Mouse (Mus musculus): Measurements from ENCODE around the gene Plaa. TPM values are rescaled to one million over a fixed set of nuclear protein-coding genes. Genes with fewer than 3 reads are reported as not detected.

Plaa gene
- total and polyA plus RNA-seq, 2 experiments from 2014 or later: 74.3 to 111 TPM

DNA sequence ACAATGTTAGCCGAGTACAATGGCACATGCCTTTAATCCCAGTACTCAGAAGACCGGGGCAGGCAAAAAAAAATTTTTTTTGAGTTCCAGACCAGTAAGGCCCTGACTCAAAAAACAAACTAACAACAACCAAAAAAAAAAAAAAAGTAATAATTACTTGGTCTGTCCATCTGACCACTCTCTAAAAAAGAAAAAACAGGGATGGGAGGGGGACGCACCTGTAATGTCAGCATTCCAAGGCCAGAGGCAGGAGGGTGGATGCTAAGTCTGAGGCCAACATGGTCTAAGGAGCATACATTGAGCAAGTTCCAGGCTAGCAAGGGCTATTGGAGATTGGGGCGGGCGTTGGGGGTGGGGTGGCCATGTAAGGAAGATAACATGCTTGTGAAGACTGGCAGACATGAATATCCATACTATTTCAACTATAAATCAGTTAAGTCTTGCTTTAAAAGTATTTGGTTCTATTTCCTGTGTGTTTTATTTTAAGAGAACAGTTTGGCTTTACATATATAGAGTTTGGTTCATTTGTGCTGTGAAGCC lies 48.0 kb downstream of the Plaa start:
- 91% methylated on average over 5 of the region's 5 CpGs for WGBS

DNA sequence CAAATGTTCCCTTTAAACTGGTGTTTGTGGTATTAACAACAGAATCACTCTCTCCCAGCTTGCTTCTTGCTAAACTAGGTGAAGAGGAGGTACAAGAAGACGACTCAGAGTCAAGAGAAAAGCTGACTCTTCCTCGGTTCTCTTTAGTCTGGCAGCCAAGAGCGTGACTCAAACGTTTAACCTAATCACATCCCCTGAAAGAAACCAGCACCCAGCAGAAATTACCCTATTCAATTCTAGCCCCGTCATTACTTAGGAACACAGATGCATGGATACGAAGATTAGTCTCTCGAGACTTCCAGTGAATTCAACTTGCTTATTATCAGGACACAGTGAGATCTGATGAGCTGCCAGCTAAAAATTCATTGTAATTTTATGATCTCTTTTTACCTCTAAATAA lies 58.7 kb downstream of the Plaa start:
- Histone ChIP-seq H3K4me2 (ENCODE audit: low read depth) (no peak overlapping the region), H3K9ac (no peak overlapping the region), H3K4me1 (ENCODE audit: insufficient read depth) (no peaks in the 10 kb centered on the region), H3K9me3 (ENCODE audit: low read length) (no peaks in the 10 kb centered on the region), H3K4me3 (ENCODE audit: low read depth, low read length) (no peak overlapping the region), H3K27me3 (ENCODE audit: insufficient read depth, low read length) (no peaks in the 10 kb centered on the region), H3K36me3 (ENCODE audit: insufficient read depth) (peaks cover 6% of the 10 kb centered on the region; the same call in 1 of the 2 replicates), H3K27ac (ENCODE audit: low read depth, low read length) (no peak overlapping the region)
- DNase-seq: no peak
- TF ChIP-seq CTCF (IDR thresholded peaks at IDR 0.05; ENCODE audit: low read depth): no peak
- 64% methylated on average over 7 of the region's 7 CpGs for WGBS
- no peak for ATAC-seq

More for the DNA sequence above, 48.0 kb downstream of the Plaa start:
- H3K9me3 ChIP-seq (ENCODE audit: low read length): no peaks in the 10 kb centered on the region
- DNase-seq: no peak
- no peak for TF ChIP-seq CTCF (IDR thresholded peaks at IDR 0.05; ENCODE audit: low read depth)
- no peaks in the 10 kb centered on the region for H3K27me3 ChIP-seq (ENCODE audit: insufficient read depth, low read length)
- peaks cover 9% of the 10 kb centered on the region; the same call in 1 of the 2 replicates for H3K4me1 ChIP-seq (ENCODE audit: insufficient read depth)
- no peak overlapping the region for H3K9ac ChIP-seq
- no peak overlapping the region for H3K27ac ChIP-seq (ENCODE audit: low read depth, low read length)
- no peaks in the 10 kb centered on the region for H3K36me3 ChIP-seq (ENCODE audit: insufficient read depth)
- ATAC-seq: no peak
- no peak overlapping the region for H3K4me3 ChIP-seq (ENCODE audit: low read depth, low read length)
- H3K4me2 ChIP-seq (ENCODE audit: low read depth): no peak overlapping the region

DNA sequence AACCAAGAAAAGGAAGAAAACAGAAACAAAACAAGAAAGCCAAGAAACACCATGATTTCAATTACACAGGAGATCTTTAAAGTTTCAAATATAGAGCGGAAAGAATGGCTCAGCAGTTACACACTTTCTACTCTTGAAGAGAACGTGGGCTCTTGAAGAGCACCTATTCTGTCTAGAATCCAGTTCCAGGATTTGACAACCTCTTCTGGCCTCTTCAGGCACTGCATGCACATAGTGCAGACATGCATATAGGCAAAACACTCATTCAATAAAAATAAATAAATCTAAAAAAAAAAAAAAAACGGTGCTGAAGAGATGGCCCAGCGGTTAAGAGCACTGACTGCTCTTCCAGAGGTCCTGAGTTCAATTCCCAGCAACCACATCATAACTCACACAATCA lies 60.0 kb downstream of the Plaa start:
- TF ChIP-seq CTCF (IDR thresholded peaks at IDR 0.05; ENCODE audit: low read depth): no peak
- Histone ChIP-seq H3K4me2 (ENCODE audit: low read depth) (no peak overlapping the region), H3K9ac (no peak overlapping the region), H3K4me3 (ENCODE audit: low read depth, low read length) (no peak overlapping the region), H3K36me3 (ENCODE audit: insufficient read depth) (peaks cover 10% of the 10 kb centered on the region; the same call in 1 of the 2 replicates), H3K9me3 (ENCODE audit: low read length) (no peaks in the 10 kb centered on the region), H3K27me3 (ENCODE audit: insufficient read depth, low read length) (no peaks in the 10 kb centered on the region), H3K27ac (ENCODE audit: low read depth, low read length) (no peak overlapping the region), H3K4me1 (ENCODE audit: insufficient read depth) (no peaks in the 10 kb centered on the region)
- no peak for ATAC-seq
- DNase-seq: no peak
- WGBS: 93% methylated on average over 4 of the region's 4 CpGs

DNA sequence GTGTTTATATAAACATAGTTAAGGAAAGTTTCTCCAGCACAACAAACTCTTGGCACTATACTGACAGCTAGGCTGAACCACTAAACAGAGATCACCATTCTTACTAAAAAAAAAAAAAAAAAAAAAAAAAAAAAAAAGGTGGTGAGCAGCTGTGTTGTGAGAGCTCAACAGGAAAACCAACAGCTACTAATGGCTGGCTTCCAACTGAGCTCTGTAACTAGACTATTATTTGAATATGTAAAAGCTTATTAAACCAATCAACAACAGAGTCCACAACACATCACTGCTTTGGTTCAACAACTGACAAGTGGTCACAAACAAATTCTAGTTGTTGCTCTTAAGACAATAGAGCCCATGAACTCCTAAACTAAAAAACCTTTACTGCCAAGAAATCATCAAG lies 69.8 kb downstream of the Plaa start:
- H3K9me3 ChIP-seq (ENCODE audit: low read length): no peaks in the 10 kb centered on the region
- no peak for TF ChIP-seq CTCF (IDR thresholded peaks at IDR 0.05; ENCODE audit: low read depth)
- no peak overlapping the region for H3K27ac ChIP-seq (ENCODE audit: low read depth, low read length)
- H3K9ac ChIP-seq: no peak overlapping the region
- DNase-seq (peak; percentile 25), ATAC-seq (no peak)
- H3K4me1 ChIP-seq (ENCODE audit: insufficient read depth): no peaks in the 10 kb centered on the region
- no peak overlapping the region for H3K4me2 ChIP-seq (ENCODE audit: low read depth)
- no peaks in the 10 kb centered on the region for H3K36me3 ChIP-seq (ENCODE audit: insufficient read depth)
- no peaks in the 10 kb centered on the region for H3K27me3 ChIP-seq (ENCODE audit: insufficient read depth, low read length)
- no peak overlapping the region for H3K4me3 ChIP-seq (ENCODE audit: low read depth, low read length)

DNA sequence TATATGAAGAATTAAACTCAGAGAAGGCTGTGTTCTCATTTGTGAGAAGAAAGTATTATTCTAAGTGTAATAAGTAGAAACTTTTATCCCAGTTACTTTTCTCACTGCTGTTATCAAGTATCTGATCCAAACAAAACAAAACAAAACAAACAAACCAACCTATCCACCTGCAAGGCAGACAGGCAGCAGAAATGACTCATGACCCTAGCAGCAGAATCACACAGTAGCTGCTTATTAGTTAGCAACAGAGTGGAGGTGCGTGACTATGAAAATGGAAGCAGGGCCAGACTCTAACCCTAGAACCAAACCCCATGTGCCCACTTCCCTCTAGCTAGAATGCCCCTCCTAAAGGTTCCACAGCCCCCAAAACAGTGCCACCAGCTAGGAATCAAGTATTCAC lies 73.6 kb downstream of the Plaa start:
- no peaks in the 10 kb centered on the region for H3K27me3 ChIP-seq (ENCODE audit: insufficient read depth, low read length)
- no peaks in the 10 kb centered on the region for H3K9me3 ChIP-seq (ENCODE audit: low read length)
- no peak for TF ChIP-seq CTCF (IDR thresholded peaks at IDR 0.05; ENCODE audit: low read depth)
- 97% methylated on average over 1 of the region's 1 CpGs for WGBS
- H3K4me1 ChIP-seq (ENCODE audit: insufficient read depth): no peaks in the 10 kb centered on the region
- H3K27ac ChIP-seq (ENCODE audit: low read depth, low read length): no peak overlapping the region
- no peak overlapping the region for H3K9ac ChIP-seq
- no peak overlapping the region for H3K4me2 ChIP-seq (ENCODE audit: low read depth)
- no peak for ATAC-seq
- no peak for DNase-seq
- no peak overlapping the region for H3K4me3 ChIP-seq (ENCODE audit: low read depth, low read length)
- H3K36me3 ChIP-seq (ENCODE audit: insufficient read depth): no peaks in the 10 kb centered on the region

DNA sequence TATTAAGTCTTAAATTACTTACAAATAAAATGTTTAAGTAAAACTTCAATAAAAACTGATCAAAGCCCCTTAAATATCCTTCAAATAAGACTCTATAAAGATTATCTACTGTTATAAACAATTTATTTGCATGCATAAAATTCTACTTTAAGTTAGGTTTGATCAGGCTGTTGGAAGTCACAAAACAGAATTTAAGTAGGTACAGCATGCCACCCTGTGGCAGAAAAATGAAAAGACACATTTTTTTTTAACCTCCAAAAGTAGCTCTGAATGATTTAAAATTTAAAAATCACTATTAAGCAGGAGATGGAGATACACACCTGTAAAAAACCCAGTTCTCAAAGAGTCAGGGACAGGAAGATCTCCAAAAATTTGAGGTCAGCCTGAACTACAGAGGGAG lies 79.7 kb downstream of the Plaa start:
- H3K9me3 ChIP-seq (ENCODE audit: low read length): no peaks in the 10 kb centered on the region
- no peak for ATAC-seq
- H3K27me3 ChIP-seq (ENCODE audit: insufficient read depth, low read length): no peaks in the 10 kb centered on the region
- H3K4me1 ChIP-seq (ENCODE audit: insufficient read depth): no peaks in the 10 kb centered on the region
- no peak overlapping the region for H3K9ac ChIP-seq
- no peak overlapping the region for H3K4me2 ChIP-seq (ENCODE audit: low read depth)
- H3K27ac ChIP-seq (ENCODE audit: low read depth, low read length): no peak overlapping the region
- no peak overlapping the region for H3K4me3 ChIP-seq (ENCODE audit: low read depth, low read length)
- TF ChIP-seq CTCF (IDR thresholded peaks at IDR 0.05; ENCODE audit: low read depth): peak; percentile 63
- H3K36me3 ChIP-seq (ENCODE audit: insufficient read depth): no peaks in the 10 kb centered on the region
- DNase-seq: peak; percentile 60

DNA sequence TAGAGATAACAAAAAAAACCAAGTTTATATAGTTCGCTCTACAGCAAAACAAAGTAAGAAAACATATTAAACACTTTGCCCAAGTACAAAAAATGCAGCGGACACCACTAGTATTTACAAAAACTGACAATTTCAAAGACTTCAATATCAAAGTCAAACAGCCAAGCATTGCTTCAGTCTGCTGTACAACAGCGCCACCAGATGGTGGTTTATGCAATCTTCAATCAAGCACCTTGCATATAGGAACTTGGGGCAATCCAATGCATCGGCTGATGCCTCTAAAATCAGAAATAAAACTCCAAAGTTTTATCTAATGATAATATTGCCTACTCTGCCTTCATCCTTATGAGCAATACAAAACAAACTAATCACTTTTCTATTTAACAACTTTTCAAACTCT lies 85.4 kb downstream of the Plaa start:
- WGBS: 58% methylated on average over 4 of the region's 4 CpGs
- DNase-seq (peak; percentile 87), ATAC-seq (no peak)
- Histone ChIP-seq H3K9ac (no peak overlapping the region), H3K27me3 (ENCODE audit: insufficient read depth, low read length) (no peaks in the 10 kb centered on the region), H3K36me3 (ENCODE audit: insufficient read depth) (no peaks in the 10 kb centered on the region), H3K9me3 (ENCODE audit: low read length) (no peaks in the 10 kb centered on the region), H3K4me2 (ENCODE audit: low read depth) (no peak overlapping the region), H3K4me3 (ENCODE audit: low read depth, low read length) (no peak overlapping the region), H3K4me1 (ENCODE audit: insufficient read depth) (no peaks in the 10 kb centered on the region), H3K27ac (ENCODE audit: low read depth, low read length) (no peak overlapping the region)
- TF ChIP-seq CTCF (IDR thresholded peaks at IDR 0.05; ENCODE audit: low read depth): peak; percentile 89

Other genes starting within 250 kb of the Plaa start
- gene Gm10306, start 46.7 kb downstream of the Plaa start, total RNA-seq (2014; rRNA removed): not detected in 2 replicates
- 0.34 TPM in 1 of 2 replicates, not detected in the other for gene Gm10306, start 46.7 kb downstream of the Plaa start, polyA plus RNA-seq (2015; fragmentation: Nextera tagmentation; extraction: Ambion mirVana)
- 12.3 and 13.1 TPM in 2 replicates for gene Caap1, start 46.4 kb downstream of the Plaa start, total RNA-seq (2014; rRNA removed)
- 10.7 and 11.4 TPM in 2 replicates for gene Caap1, start 46.4 kb downstream of the Plaa start, polyA plus RNA-seq (2015; fragmentation: Nextera tagmentation; extraction: Ambion mirVana)
- 15.1 and 31.2 TPM in 2 replicates for gene Ift74, start 11.2 kb upstream of the Plaa start, total RNA-seq (2014; rRNA removed)
- 28.1 and 33.4 TPM in 2 replicates for gene Ift74, start 11.2 kb upstream of the Plaa start, polyA plus RNA-seq (2015; fragmentation: Nextera tagmentation; extraction: Ambion mirVana)
- not detected in 2 replicates for gene Lrrc19, start 46.9 kb upstream of the Plaa start, total RNA-seq (2014; rRNA removed)
- gene Lrrc19, start 46.9 kb upstream of the Plaa start, polyA plus RNA-seq (2015; fragmentation: Nextera tagmentation; extraction: Ambion mirVana): 0.19 TPM in 1 of 2 replicates, not detected in the other
- gene Tek, start 136.0 kb upstream of the Plaa start, total RNA-seq (2014; rRNA removed): 7.1 and 10.4 TPM in 2 replicates
- gene Tek, start 136.0 kb upstream of the Plaa start, polyA plus RNA-seq (2015; fragmentation: Nextera tagmentation; extraction: Ambion mirVana): 6.1 and 6.8 TPM in 2 replicates

All from forebrain, postnatal 0 days (tissue).